ENCODE assay signal across 9 mouse cellular contexts in genomic region chr7:109852752-109853212, GRCm38 (mm10). TPM values are rescaled to one million over a fixed set of nuclear protein-coding genes. Genes with fewer than 3 reads are reported as not detected.
DNase-seq lines count a peak whose midpoint lies in the region; ATAC-seq lines count a peak whose summit lies in the region.
"Had no signal": no experiment of that assay in that cellular context is flagged by ENCODE, and none has a peak within 500 bp of the region (broad histone marks: within the 10 kb centered on the region; RNA-seq: fewer than 3 reads in every experiment).

No protein-coding gene starts in this region.

- no peak overlapping the region for H3K9ac ChIP-seq in forebrain, embryonic 12.5 days
- H3K9ac ChIP-seq: lung, embryonic 15.5 days had no signal

- H3K9me3 ChIP-seq in forebrain, embryonic 12.5 days = no peaks in the 10 kb centered on the region
- H3K9me3 ChIP-seq: lung, embryonic 15.5 days had no signal

- H3K4me2 ChIP-seq in forebrain, embryonic 12.5 days = no peak overlapping the region
- H3K4me2 ChIP-seq: lung, embryonic 15.5 days had no signal

- DNase-seq in frontal cortex, postnatal 10 days (ENCODE audit: low spot score in 2 of 2) = no peak
- DNase-seq in 3T3-L1 (ENCODE audit: low read depth, low spot score) = peak; percentile 73
- peak; percentile 38 to 51 for DNase-seq in cerebellum, adult 18-20 months
- peak; percentile 3 for DNase-seq in large intestine, adult 2 months (ENCODE audit: low read depth, low spot score)
- DNase-seq in frontal cortex, postnatal 25 days (ENCODE audit: low spot score in 2 of 2) = no peak
- no peak for DNase-seq in left cerebral cortex, adult 11 months (ENCODE audit: low spot score)

- H3K4me1 ChIP-seq in forebrain, embryonic 12.5 days = peaks cover 24% of the 10 kb centered on the region

- no peak overlapping the region for H3K27ac ChIP-seq in forebrain, embryonic 12.5 days
- H3K27ac ChIP-seq: lung, embryonic 15.5 days had no signal

- no peaks in the 10 kb centered on the region for H3K36me3 ChIP-seq in forebrain, embryonic 12.5 days (replicated peaks)
- H3K36me3 ChIP-seq: lung, embryonic 15.5 days had no signal

- 10% methylated on average over 7 of the region's 7 CpGs for WGBS in large intestine, adult 2 months
- WGBS in forebrain, embryonic 12.5 days = 68% methylated on average over 7 of the region's 7 CpGs

- H3K4me3 ChIP-seq in forebrain, embryonic 12.5 days (replicated peaks) = no peak overlapping the region
- H3K4me3 ChIP-seq: lung, embryonic 15.5 days had no signal

- peak; percentile 86 for ATAC-seq in frontal cortex, adult (ENCODE audit: low TSS enrichment)
- ATAC-seq in forebrain, embryonic 12.5 days (ENCODE audit: low FRiP score) = no peak

- peaks cover 32% of the 10 kb centered on the region for H3K27me3 ChIP-seq in forebrain, embryonic 12.5 days
- H3K27me3 ChIP-seq: lung, embryonic 15.5 days had no signal

RNA-seq across cellular contexts. Expression of gene Scube2, which starts 12.7 kb away (rescaled TPM):
- 0.66 and 1.4 TPM in 2 replicates for polyA plus RNA-seq in large intestine, adult 2 months (2012; rRNA removed)
- polyA plus RNA-seq in forebrain, embryonic 12.5 days (2016; fragmentation: Nextera tagmentation; extraction: Ambion mirVana) = 1.5 and 1.8 TPM in 2 replicates

Comparison
In these comparisons a context has a peak if more than half of its experiments do, and no peak if none do; other contexts are left out.
1. DNase-seq: peak in 3T3-L1 (single experiment), cerebellum, adult 18-20 months (2 of 2) and large intestine, adult 2 months (single experiment); none in frontal cortex, postnatal 10 days (0 of 2), frontal cortex, postnatal 25 days (0 of 2) and left cerebral cortex, adult 11 months (single experiment).